Comparison of ENCODE assay signal across 1 mouse cellular context in the genomic region with DNA sequence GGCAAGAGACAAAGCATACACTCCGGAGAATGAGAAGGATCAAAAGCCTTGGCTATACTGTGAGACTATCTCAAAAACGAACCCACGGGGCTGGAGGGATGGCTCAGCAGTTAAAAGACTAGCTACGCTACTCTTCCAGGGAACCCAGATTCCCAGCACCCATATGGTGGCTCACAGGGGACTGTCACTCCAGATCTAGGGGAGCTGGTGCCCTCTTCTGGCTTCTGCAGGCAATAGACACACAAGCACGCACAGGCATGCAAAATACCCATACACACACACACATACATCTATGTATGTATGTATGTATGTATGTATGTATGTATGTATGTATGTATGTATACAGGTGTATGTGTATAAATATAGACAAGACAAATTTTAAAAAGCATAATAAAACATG.
TF ChIP-seq lines count a peak whose summit lies in the region.

No protein-coding gene starts in this region.

TF ChIP-seq in CH12.LX, 34 proteins besides CTCF, POLR2A, EP300 and RAD21 (continued from another document):
- TF ChIP-seq UBTF (IDR thresholded peaks at IDR 0.05; ENCODE audit: low read depth, low read length): no peak
- no peak for TF ChIP-seq SMC3 (IDR thresholded peaks at IDR 0.05; ENCODE audit: low read depth, low read length)
- no peak for TF ChIP-seq MAX (IDR thresholded peaks at IDR 0.05; ENCODE audit: low read length)
- TF ChIP-seq MAFK (IDR thresholded peaks at IDR 0.05; ENCODE audit: insufficient replicate concordance, low read length): no peak
- TF ChIP-seq PAX5 (IDR thresholded peaks at IDR 0.05; ENCODE audit: low read length): no peak
- TF ChIP-seq CHD1 (IDR thresholded peaks at IDR 0.05; ENCODE audit: low read depth, low read length): no peak
- no peak for TF ChIP-seq NRF1 (IDR thresholded peaks at IDR 0.05; ENCODE audit: low read depth, low read length)
- no peak for TF ChIP-seq ETS1 (conservative IDR thresholded peaks at IDR 0.05; ENCODE audit: low read depth, low read length)
